Mouse (Mus musculus) spleen, adult 18-20 months (tissue): ENCODE measurements around the gene Pex10.
"Not testable (repeated sequence)": the region's sequence is repeated elsewhere in the genome, so short reads cannot be mapped to it uniquely, and the experiment has no call there.

ENCODE experiments used
- DNase-seq, 2 experiments: peaks; one replicate each; pipeline ENCODE4 v3.0.0; 2022; ENCODE audit warnings: mixed read lengths in 2 of 2

Pex10 gene

DNA sequence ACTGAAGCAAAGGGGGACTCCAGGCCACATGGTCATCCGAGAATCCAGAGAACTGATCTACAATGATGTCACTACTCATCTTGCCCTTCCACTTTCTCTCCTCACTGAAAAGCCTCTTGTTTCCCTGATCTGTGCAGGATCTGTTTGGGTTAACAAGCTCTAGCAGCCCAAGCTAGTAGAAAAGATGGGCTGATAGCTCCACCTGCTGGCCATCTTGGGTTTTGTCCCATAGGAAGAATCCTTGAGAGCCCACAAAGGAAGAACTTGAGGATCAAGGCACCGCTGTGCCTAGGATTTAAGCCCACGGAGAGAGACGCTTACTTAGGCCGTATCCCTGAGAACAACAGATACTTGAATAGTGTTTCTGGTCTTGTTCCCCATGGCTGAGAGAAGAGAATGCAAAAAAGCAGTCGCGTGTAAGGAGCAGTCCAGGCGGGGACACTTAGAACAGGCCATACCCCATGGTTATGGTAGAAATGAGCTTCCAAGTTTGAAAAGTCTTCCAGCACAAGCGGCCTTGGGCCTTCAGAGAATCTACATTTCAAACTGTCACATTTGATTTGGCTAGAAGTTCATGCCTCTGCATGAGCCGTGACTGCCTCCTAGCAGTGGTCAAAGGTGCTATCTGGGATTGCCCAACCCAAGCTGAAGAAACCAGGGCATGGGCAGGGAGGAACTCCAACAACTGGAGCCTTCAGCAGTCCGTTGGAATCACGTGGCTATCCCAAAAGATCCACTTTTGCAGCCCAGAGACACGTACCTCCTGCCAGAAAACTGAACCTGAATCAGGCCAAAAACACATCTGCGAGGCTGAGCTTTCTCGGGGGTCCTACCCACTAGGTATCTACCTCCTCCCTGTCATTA is 614 bp upstream of the Pex10 start:
- peak; percentile 61 to 81 for DNase-seq

GRCm38 (mm10) chr4:155068357-155068972 is 1.6 kb downstream of the Pex10 start:
- DNase-seq, result no peak

- no peak for DNase-seq
Measured at GRCm38 (mm10) chr4:155069191-155069590, 2.4 kb downstream of the Pex10 start.

- no peak for DNase-seq
Measured at GRCm38 (mm10) chr4:155070199-155070598, 3.4 kb downstream of the Pex10 start.

GRCm38 (mm10) chr4:155070921-155071320 is 4.1 kb downstream of the Pex10 start:
- no peak for DNase-seq

GRCm38 (mm10) chr4:155074418-155074817 is 7.6 kb downstream of the Pex10 start:
- DNase-seq, result no peak

DNA sequence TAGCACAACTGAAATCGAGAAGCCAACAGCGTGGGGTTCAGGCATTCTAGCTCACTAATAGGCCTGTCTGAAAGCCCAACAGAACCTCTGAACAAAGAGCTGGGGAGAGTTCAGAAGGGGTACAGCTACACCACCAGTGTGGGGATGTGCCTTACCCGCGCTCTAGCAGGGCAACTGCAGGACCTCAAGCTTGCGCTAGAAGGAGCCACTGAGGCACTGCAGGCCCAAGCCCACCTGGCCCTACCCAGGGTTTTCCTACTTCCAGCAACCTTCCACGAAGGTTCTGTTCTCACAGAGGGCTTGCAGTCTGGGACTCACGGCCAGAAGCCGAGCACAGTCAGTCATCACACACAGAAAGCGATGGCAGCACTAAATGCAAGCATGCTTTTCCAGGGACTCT is 8.3 kb downstream of the Pex10 start:
- no peak for DNase-seq

GRCm38 (mm10) chr4:155075813-155076212 is 9.0 kb downstream of the Pex10 start:
- DNase-seq, result no peak

- DNase-seq, result no peak
Measured at GRCm38 (mm10) chr4:155076677-155077076, 9.9 kb downstream of the Pex10 start.

GRCm38 (mm10) chr4:155078808-155079207 is 12.0 kb downstream of the Pex10 start:
- not testable (repeated sequence) for DNase-seq

GRCm38 (mm10) chr4:155079666-155080065 is 12.8 kb downstream of the Pex10 start:
- DNase-seq, result no peak

DNA sequence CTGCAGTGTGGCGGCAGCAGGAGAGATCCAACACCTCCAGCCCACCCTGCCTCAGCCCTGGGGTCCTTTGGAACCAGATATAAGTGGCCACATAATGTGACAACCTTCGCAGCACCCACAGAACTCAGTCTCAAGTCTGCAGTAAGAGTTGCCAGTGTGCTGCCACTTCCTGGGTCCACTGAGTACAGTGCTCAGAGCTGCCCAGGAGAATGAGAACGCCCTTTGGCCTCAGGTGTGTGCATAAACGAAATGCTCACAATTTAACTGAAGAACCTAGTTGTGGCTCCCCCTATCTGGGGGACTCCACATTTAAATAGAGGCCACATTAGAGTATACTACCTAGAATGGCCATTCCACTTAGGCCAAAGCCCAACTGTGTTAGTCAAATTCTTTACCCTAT is 16.7 kb downstream of the Pex10 start:
- no peak for DNase-seq

GRCm38 (mm10) chr4:155084351-155084750 is 17.5 kb downstream of the Pex10 start:
- DNase-seq, result no peak

DNA sequence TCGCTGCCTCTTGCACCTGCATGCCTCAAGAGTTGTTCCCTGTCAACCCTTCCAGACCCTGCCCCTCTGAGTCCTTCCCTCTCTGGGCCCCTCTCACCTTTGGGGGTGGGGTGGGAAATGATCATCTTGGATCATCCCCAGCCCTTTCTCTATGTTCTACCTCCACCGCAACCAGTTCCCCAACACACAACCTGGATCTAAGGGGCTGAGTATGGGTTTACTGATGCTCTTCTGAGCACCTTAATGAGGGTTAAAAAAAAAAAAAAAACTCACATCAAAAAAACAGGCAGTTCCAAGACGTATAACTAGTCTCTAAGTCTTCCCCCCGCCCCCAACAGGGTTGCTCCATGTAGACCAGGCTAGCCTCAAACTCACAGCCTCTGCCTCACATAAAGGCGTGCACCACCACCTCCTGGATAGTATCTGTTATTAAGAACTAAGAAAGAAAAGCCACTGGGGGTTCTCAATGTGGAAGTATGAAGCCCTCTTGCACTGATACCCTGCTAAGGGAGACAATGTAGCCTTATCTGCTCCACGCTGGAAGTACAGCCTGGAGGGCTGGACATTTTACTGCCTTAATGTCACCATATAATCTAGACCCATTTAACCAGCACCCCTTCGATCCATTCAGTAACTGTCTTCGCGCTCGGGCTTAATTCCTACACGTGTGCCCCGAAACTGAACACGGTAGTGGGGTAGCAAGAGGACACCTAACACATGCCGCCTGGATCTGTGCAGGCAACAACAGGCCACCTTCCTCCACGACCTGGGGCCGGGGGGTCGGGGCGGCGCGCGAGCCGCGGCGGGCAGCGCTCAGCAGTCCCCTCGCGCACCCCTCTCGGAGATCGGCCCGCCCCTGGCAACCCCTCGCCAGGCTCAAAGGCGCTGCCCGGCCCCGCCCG is 18.6 kb downstream of the Pex10 start:
- DNase-seq, result no peak

DNA sequence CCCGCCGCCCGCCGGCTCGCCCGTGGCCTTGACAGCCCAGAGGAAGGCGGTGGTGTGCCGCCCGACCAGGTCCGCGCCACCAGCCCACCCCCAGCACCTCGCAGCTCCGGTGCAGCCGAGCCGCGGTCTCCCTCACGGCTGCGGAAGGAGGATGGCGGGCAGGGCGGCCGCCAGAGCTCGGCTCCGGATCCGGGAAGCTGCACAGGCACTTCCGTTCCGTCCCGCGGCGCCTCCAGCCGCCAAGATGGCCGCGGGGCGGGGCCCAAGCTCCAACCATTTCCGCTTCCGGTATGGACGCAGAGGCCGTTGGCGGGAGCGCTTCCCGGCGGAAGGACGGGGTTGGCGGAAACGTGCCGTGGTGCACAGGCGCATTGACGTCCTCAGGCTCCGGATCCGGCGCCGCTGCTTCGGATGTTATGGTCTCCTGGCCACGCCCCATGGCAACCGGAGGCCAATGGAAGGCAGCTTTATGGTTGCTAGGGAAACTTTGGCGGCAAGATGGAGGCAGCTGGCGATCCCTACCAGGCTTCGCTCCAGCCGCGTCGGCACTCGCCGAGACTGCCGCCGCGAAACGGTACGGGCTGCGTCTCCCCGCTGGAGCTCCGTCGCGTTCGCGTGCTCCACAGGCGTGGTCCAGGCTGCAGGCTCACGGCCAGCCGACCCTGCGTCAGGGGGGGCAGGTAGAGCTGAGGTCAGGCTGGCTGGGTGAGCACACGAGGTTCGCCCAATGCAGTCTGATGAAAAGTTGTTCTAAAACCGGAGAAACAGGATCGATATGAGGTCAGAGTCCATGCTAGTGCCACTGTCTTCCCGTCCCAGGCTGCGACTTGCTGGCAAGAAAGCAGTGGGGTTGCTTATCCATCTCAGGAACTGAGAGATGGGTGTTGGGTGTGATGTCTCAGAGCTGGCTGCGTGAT is 19.6 kb downstream of the Pex10 start, which contains the start of the genes Rer1 and Morn1:
Gene Rer1 (minus strand): TSS at position 275 of the 917 bp plus-strand sequence.
Gene Morn1 (plus strand): TSS at position 470 of the 917 bp plus-strand sequence.
- peak; percentile 97 to 99 for DNase-seq

GRCm38 (mm10) chr4:155089241-155089640 is 22.4 kb downstream of the Pex10 start:
- DNase-seq, result no peak

DNA sequence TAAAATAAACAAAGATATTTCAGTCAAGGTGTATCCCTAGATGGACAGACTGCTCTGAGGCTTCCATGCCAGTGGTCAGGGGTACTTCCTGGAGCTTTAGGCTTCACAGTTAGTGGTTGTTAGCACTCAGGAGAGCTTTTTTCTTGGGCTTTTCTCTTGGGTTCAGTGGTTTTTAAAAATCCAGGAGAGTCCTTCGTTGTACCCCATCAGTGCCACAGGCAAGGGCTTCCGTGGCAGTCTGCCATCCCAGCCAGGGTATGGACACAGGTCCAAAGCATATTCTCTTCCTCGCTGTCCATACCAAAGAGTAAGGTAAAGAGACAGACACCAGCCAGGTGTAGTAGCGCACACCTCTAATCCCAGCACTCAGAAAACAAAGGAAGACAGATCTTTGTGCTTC is 23.3 kb downstream of the Pex10 start:
- no peak for DNase-seq

DNA sequence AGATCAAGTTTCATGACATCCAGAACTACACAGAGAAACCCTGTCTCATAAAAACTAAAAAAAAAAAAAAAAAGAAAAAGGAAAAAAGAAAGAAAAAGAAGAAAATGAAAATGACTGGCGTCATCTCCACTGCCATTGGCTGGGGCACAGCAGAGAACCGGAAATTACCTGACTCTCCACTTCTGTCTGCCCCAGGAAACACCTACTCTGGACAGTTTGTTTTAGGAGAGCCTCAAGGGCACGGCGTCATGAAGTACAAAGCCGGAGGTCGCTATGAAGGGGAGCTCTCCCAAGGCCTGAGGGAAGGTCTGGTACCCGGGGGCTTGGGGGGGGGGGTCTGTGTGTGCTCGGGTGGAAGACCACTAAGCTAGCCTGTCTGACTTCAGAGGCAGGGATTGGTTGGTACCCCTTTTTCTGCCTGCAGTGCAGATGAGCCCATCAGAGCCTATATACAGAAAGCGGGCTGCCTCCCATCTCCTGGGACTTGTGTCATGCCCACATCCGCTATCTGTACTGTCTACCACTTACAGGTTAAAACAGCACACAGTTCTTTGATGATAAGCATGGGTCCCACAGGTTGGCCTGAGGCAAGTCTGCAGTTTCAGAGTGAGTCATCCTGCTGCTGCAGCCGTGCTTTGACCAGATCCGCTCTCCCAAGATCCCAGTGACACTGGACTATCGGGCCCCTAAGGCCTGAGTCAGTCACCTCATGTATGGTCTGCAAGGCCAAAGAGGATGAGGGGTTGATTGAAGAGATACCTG is 24.1 kb downstream of the Pex10 start:
- DNase-seq, result no peak

DNA sequence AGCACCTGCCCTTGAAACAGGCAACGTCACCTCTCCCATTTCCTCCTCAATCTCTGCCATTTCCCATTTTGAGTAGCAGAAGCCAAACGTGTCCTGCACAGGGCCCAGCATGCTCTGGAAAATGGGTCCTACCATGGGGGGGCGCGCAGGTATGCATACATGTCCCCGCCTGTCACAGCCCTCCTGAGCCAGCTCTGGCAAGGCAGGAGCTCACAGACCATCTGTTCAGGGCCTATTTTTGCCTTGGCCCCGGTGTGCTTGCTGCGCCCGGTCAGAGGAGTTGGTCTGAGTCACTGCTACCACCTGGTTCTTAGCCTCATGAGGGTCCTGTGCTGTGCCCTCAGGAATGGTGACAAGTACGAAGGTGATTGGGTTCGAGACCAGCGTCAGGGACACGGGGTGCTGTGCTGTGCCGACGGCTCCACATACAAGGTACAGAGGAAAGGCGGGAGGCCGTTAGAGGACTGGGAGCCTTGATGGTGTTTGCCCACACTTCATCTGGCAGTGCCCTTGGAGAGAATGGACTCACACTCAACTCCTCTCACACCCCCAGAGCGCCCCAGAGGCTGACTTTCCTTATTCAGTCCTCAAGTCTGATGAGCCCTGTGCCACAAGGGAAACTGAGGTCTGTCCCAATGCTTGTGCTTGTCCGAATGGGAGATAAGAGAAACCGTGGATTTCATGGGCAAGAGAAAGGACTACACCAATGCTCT is 26.1 kb downstream of the Pex10 start:
- no peak for DNase-seq

DNA sequence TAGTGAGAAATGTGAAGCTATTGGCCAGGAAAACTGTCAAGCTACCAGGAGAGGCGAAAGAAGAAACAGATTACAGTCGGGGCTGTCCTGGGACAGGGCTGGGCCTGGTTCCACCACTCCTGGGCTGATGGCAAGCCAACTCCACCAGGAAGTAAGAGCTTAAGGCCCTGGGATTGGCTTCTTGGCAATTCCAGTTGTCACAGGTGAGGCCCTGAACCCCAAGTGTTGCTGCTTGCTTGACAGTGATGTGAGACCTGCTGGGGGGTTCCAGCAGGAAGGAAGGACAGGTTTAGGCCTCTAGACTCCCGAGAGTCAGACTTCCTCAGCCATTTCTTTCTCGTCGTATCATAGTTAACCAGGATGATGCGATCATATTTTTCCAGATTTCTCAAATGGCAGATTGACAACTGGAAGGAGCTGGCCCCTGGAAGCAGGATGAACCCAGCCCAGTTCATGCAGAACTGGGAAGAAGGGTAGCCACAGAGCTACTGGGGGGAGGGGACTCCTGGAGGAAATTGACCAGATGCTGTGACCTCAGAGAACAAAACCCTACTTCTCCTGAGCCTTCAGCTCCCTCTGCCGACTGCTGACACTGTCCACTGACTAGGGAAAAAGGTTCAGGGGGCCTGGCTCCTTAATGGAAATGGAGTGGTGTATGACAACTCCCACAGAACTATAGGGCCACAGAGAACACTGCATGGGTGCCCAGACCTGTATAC is 26.8 kb downstream of the Pex10 start:
- no peak for DNase-seq
